Mouse (Mus musculus): ENCODE results near the gene Ybx1.

- no peak for TF ChIP-seq POLR2A (IDR thresholded peaks at IDR 0.05; ENCODE audit: insufficient read depth, low read depth, low read length)
- no peak for TF ChIP-seq CTCF (IDR thresholded peaks at IDR 0.05; ENCODE audit: insufficient read depth, low read depth, low read length)
Measured at GRCm38 (mm10) chr4:119242571-119242970, 51.8 kb downstream of the Ybx1 start.
